Mouse (Mus musculus) hindbrain, embryonic 13.5 days (tissue): ENCODE data around the gene Etv2. TPM values are rescaled to one million over a fixed set of nuclear protein-coding genes. Genes with fewer than 3 reads are reported as not detected.

Experiments used
- microRNA-seq: library from miRNA; unstranded; fragments of <30 nt; microRNA quantifications from one replicate; pipeline ENCODE4, GENCODE M21; 2016
- polyA plus RNA-seq: library from polyadenylated mRNA; unstranded; fragments of >200 nt; fragmentation: Nextera tagmentation; extraction: Ambion mirVana; gene quantifications from 2 replicates; pipeline ENCODE4 v1.2.1, GENCODE M21; 2015

Gene Etv2
- polyA plus RNA-seq, 1 experiment from 2014 or later: not detected

Small RNA genes within 50 kb of the gene (microRNA-seq; reads per million reads assigned to microRNA genes)
- gene Mir3569: not detected

Other genes with a start within 250 kb of the Etv2 start
- gene Tyrobp, start 222.1 kb downstream of the Etv2 start, polyA plus RNA-seq: 29.8 and 38.1 TPM in 2 replicates
- gene Hcst, start 216.0 kb downstream of the Etv2 start, polyA plus RNA-seq: 0.52 and 0.88 TPM in 2 replicates
- 2.0 TPM in 2 replicates for gene Nfkbid, start 214.1 kb downstream of the Etv2 start, polyA plus RNA-seq
- 583 and 599 TPM in 2 replicates for gene Aplp1, start 190.3 kb downstream of the Etv2 start, polyA plus RNA-seq
- 6.6 and 10.0 TPM in 2 replicates for gene Kirrel2, start 178.2 kb downstream of the Etv2 start, polyA plus RNA-seq
- gene Nphs1, start 177.5 kb downstream of the Etv2 start, polyA plus RNA-seq: 0.94 and 1.8 TPM in 2 replicates
- not detected in 2 replicates for gene Prodh2, start 142.2 kb downstream of the Etv2 start, polyA plus RNA-seq
- 103 and 111 TPM in 2 replicates for gene Arhgap33, start 100.8 kb downstream of the Etv2 start, polyA plus RNA-seq
- gene Hspb6, start 83.7 kb downstream of the Etv2 start, polyA plus RNA-seq: 7.8 and 7.9 TPM in 2 replicates
- gene Proser3, start 83.6 kb downstream of the Etv2 start, polyA plus RNA-seq: 8.1 and 8.4 TPM in 2 replicates
- 51.7 and 57.9 TPM in 2 replicates for gene Lin37, start 76.0 kb downstream of the Etv2 start, polyA plus RNA-seq
- gene U2af1l4, start 72.6 kb downstream of the Etv2 start, polyA plus RNA-seq: 98.9 and 105 TPM in 2 replicates
- 15.4 and 19.8 TPM in 2 replicates for gene Gm49396, start 72.5 kb downstream of the Etv2 start, polyA plus RNA-seq
- gene Psenen, start 72.2 kb downstream of the Etv2 start, polyA plus RNA-seq: 134 and 139 TPM in 2 replicates
- 5.3 and 6.1 TPM in 2 replicates for gene Igflr1, start 70.4 kb downstream of the Etv2 start, polyA plus RNA-seq
- gene Kmt2b, start 47.1 kb downstream of the Etv2 start, polyA plus RNA-seq: 10.7 and 11.3 TPM in 2 replicates
- gene Zbtb32, start 36.9 kb downstream of the Etv2 start, polyA plus RNA-seq: 0.21 and 0.25 TPM in 2 replicates
- 0.49 and 0.63 TPM in 2 replicates for gene Upk1a, start 23.0 kb downstream of the Etv2 start, polyA plus RNA-seq
- gene Cox6b1, start 9.7 kb downstream of the Etv2 start, polyA plus RNA-seq: 1,107 TPM in 2 replicates
- 137 and 140 TPM in 2 replicates for gene Rbm42, start 14.5 kb upstream of the Etv2 start, polyA plus RNA-seq
- gene Haus5, start 29.1 kb upstream of the Etv2 start, polyA plus RNA-seq: 23.2 and 27.1 TPM in 2 replicates
- not detected in 2 replicates for gene Pmis2, start 35.8 kb upstream of the Etv2 start, polyA plus RNA-seq
- gene 2200002J24Rik, start 63.1 kb upstream of the Etv2 start, polyA plus RNA-seq: not detected in 2 replicates
- gene Atp4a, start 76.4 kb upstream of the Etv2 start, polyA plus RNA-seq: 1.2 and 1.6 TPM in 2 replicates
- 232 and 243 TPM in 2 replicates for gene Tmem147, start 93.7 kb upstream of the Etv2 start, polyA plus RNA-seq
- 1.3 and 1.7 TPM in 2 replicates for gene Gapdhs, start 107.8 kb upstream of the Etv2 start, polyA plus RNA-seq
- gene Sbsn, start 115.6 kb upstream of the Etv2 start, polyA plus RNA-seq: 1.3 and 1.7 TPM in 2 replicates
- gene Dmkn, start 127.9 kb upstream of the Etv2 start, polyA plus RNA-seq: 0.52 and 0.70 TPM in 2 replicates
- 1.1 TPM in 1 of 2 replicates, not detected in the other for gene Krtdap, start 152.0 kb upstream of the Etv2 start, polyA plus RNA-seq
- gene Ffar2, start 187.9 kb upstream of the Etv2 start, polyA plus RNA-seq: 0.22 TPM in 1 of 2 replicates, not detected in the other
- 0.13 TPM in 1 of 2 replicates, not detected in the other for gene Ffar3, start 220.3 kb upstream of the Etv2 start, polyA plus RNA-seq
- not detected in 2 replicates for gene Ffar1, start 225.7 kb upstream of the Etv2 start, polyA plus RNA-seq
- not detected in 2 replicates for gene Cd22, start 244.5 kb upstream of the Etv2 start, polyA plus RNA-seq